ENCODE assay signal across 9 mouse cellular contexts in the genomic region with DNA sequence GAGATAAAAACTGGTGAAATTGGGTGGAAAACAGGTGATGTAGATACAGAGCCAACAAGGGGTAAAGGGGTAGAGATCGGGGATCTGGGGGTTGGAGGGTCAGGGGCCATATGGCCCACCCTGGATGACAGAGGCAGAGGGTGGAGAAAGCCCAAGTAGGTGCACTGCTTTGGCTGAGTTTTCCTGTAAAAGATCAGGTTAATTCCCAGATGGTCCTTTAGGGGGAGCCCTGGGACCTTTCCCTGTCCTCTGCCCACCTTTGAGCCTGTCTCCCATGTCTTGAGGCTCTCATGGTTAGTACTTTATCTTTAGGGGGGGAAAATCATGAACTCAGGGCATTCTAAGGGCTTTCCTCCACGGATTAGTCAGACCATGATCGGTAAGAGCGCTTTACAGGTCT.
DNase-seq lines count a peak whose midpoint lies in the region; ATAC-seq and TF ChIP-seq lines count a peak whose summit lies in the region.
"Had no signal": no experiment of that assay in that cellular context is flagged by ENCODE, and none has a peak within 500 bp of the region (broad histone marks: within the 10 kb centered on the region; RNA-seq: fewer than 3 reads in every experiment).

No protein-coding gene starts in this region.

- H3K9ac ChIP-seq in liver, embryonic 16.5 days (ENCODE audit: low read depth, low read length) = no peak overlapping the region
- H3K9ac ChIP-seq: liver, embryonic 15.5 days had no signal

- H3K27ac ChIP-seq in layer of hippocampus, adult 2 months = no peak overlapping the region
- no peak overlapping the region for H3K27ac ChIP-seq in liver, embryonic 16.5 days (ENCODE audit: low read length)
- H3K27ac ChIP-seq: liver, embryonic 15.5 days had no signal

- H3K4me2 ChIP-seq in liver, embryonic 16.5 days (ENCODE audit: low read depth, low read length) = no peak overlapping the region
- H3K4me2 ChIP-seq: liver, embryonic 15.5 days had no signal

- H3K9me3 ChIP-seq in liver, embryonic 16.5 days (replicated peaks; ENCODE audit: control insufficient read depth, low read length) = no peaks in the 10 kb centered on the region
- H3K9me3 ChIP-seq: liver, embryonic 15.5 days had no signal

- no peaks in the 10 kb centered on the region for H3K36me3 ChIP-seq in liver, embryonic 16.5 days (ENCODE audit: control insufficient read depth, insufficient read depth)
- H3K36me3 ChIP-seq: liver, embryonic 15.5 days had no signal

- no peaks in the 10 kb centered on the region for H3K27me3 ChIP-seq in liver, embryonic 16.5 days (ENCODE audit: control insufficient read depth, insufficient read depth, low read depth, low read length)
- H3K27me3 ChIP-seq: liver, embryonic 15.5 days had no signal

- 19% methylated on average over 4 of the region's 4 CpGs for WGBS in liver, embryonic 16.5 days (ENCODE audit: insufficient replicate concordance)

- peak; percentile 88 for TF ChIP-seq CTCF in layer of hippocampus, adult 2 months (conservative IDR thresholded peaks at IDR 0.05)

- ATAC-seq in granulocyte monocyte progenitor cell, adult 5-6 weeks (replicated peaks; ENCODE audit: poor library complexity, severe bottlenecking) = peak; percentile 78
- ATAC-seq in liver, embryonic 16.5 days (ENCODE audit: low read depth) = 0 out of 2 replicates have a peak, but pooled peaks have one; percentile 11

- H3K4me3 ChIP-seq in layer of hippocampus, adult 2 months = no peak overlapping the region
- H3K4me3 ChIP-seq in liver, embryonic 16.5 days (ENCODE audit: low read depth, low read length) = no peak overlapping the region
- H3K4me3 ChIP-seq: liver, embryonic 15.5 days had no signal

- peak; percentile 54 to 66 for DNase-seq in layer of hippocampus, adult 2 months (ENCODE audit: low spot score in 2 of 2)
- DNase-seq in layer of hippocampus, adult 9-10 months (ENCODE audit: low spot score) = no peak
- DNase-seq in Muller cell, postnatal 12 days (ENCODE audit: inconsistent ontology term) = peak; percentile 40
- DNase-seq in cerebellum, adult 9-10 months = peak; percentile 31
- peak; percentile 35 for DNase-seq in right cerebral cortex, postnatal 25 days
- DNase-seq in ovary, postnatal 10 days (ENCODE audit: low spot score) = no peak

- H3K4me1 ChIP-seq in liver, embryonic 16.5 days (ENCODE audit: control insufficient read depth, low read depth, low read length) = no peaks in the 10 kb centered on the region
- H3K4me1 ChIP-seq: liver, embryonic 15.5 days had no signal

Comparison
In these comparisons a context has a peak if more than half of its experiments do, and no peak if none do; other contexts are left out.
1. DNase-seq: peak in layer of hippocampus, adult 2 months (2 of 2), Muller cell, postnatal 12 days (single experiment), cerebellum, adult 9-10 months (single experiment) and right cerebral cortex, postnatal 25 days (single experiment); none in layer of hippocampus, adult 9-10 months (single experiment) and ovary, postnatal 10 days (single experiment).